Mouse (Mus musculus): ENCODE measurements around the gene Ykt6.

- TF ChIP-seq EP300 (IDR thresholded peaks at IDR 0.05; ENCODE audit: low read depth) = no peak
- TF ChIP-seq CTCF (IDR thresholded peaks at IDR 0.05; ENCODE audit: low read depth) = no peak
These were observed 45.6 kb downstream of the Ykt6 start for GRCm38 (mm10) chr11:6000961-6001682.
